In the genomic region with DNA sequence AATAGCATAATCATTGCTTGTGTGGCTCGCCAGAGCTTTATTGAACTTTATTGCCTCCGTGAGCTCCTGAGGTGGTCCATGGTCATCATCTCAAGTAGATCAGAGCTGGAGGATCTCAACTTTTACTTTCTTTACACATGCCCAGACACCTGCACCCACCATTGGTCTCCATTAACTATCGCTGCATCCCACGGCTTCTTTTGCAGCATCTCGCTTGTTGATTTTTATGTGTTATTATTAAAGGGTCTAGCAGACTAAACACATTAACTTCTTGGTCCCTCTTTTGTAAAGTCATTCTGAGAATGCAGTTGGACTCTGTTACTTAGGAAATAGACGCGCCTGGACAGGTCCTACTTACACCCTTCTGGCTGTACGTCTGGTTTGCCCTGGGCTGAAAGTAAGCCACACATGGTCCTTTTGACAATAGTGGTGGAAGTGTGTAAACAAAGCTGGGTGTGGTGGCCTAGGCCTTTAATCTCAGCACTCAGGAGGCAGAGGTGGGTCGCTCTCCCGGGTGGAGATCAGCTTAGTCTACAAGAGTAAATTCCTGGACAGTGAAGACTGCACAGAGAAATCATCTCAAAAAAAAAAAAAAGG, we compare ENCODE assay signal across 8 mouse cellular contexts. TPM values are rescaled to one million over a fixed set of nuclear protein-coding genes. Genes with fewer than 3 reads are reported as not detected.
A peak's percentile ranks its signal among the peaks of the same experiment; 100 is the strongest.
DNase-seq lines count a peak whose midpoint lies in the region; ATAC-seq and TF ChIP-seq lines count a peak whose summit lies in the region.

No protein-coding gene starts in this region.

- H3K4me2 ChIP-seq in CH12.LX (ENCODE audit: insufficient read depth, low read depth, poor library complexity, severe bottlenecking) = peak overlapping the region; percentile 64
- H3K4me2 ChIP-seq in forebrain, embryonic 13.5 days = peak overlapping the region; percentile 55
- H3K4me2 ChIP-seq in liver, embryonic 12.5 days = peak overlapping the region; percentile 93

- DNase-seq in gastrocnemius, adult 2 months = no peak
- DNase-seq in gastrocnemius, postnatal 14 days = no peak
- no peak for DNase-seq in CH12.LX (ENCODE audit: extremely low read depth)
- no peak for DNase-seq in ovary, postnatal 36 days (ENCODE audit: low spot score)
- no peak for DNase-seq in c-Kit-positive CD71-positive TER-119-positive erythroid progenitor cells, embryonic 14.5 days (ENCODE audit: low spot score)
- DNase-seq in layer of hippocampus, adult 9-11 months = no peak

- no peak for TF ChIP-seq EP300 in CH12.LX (IDR thresholded peaks at IDR 0.05; ENCODE audit: low read length)

- peaks cover 0 to 12% of the 10 kb centered on the region in 2 experiments for H3K36me3 ChIP-seq in CH12.LX (replicated peaks in 1 of 2; ENCODE audit: control insufficient read depth in 1 of 2, insufficient read depth in 1 of 2, low read length in 1 of 2)
- H3K36me3 ChIP-seq in forebrain, embryonic 13.5 days (ENCODE audit: poor library complexity, severe bottlenecking) = peaks cover 7% of the 10 kb centered on the region; the same call in 1 of the 2 replicates
- peaks cover 10% of the 10 kb centered on the region for H3K36me3 ChIP-seq in liver, embryonic 12.5 days

- peaks cover 7 to 22% of the 10 kb centered on the region in 2 experiments for H3K4me1 ChIP-seq in CH12.LX (ENCODE audit: control insufficient read depth in 1 of 2, insufficient read depth in 2 of 2)
- H3K4me1 ChIP-seq in forebrain, embryonic 13.5 days = peaks cover 21% of the 10 kb centered on the region
- peaks cover 33% of the 10 kb centered on the region for H3K4me1 ChIP-seq in liver, embryonic 12.5 days

- ATAC-seq in forebrain, embryonic 13.5 days = no peak
- no peak for ATAC-seq in liver, embryonic 12.5 days

- WGBS in forebrain, embryonic 13.5 days = 94% methylated on average over 10 of the region's 10 CpGs
- 80% methylated on average over 10 of the region's 10 CpGs for WGBS in liver, embryonic 12.5 days (ENCODE audit: insufficient replicate concordance)

- H3K27me3 ChIP-seq in CH12.LX (replicated peaks) = no peaks in the 10 kb centered on the region
- no peaks in the 10 kb centered on the region for H3K27me3 ChIP-seq in forebrain, embryonic 13.5 days
- no peaks in the 10 kb centered on the region for H3K27me3 ChIP-seq in liver, embryonic 12.5 days (replicated peaks)

- H3K79me2 ChIP-seq in CH12.LX (replicated peaks; ENCODE audit: control insufficient read depth, extremely low read depth, insufficient read depth, poor library complexity, severe bottlenecking) = peaks cover 35% of the 10 kb centered on the region

- H3K4me3 ChIP-seq in gastrocnemius, adult 2 months = peak overlapping the region; percentile 99
- H3K4me3 ChIP-seq in CH12.LX (replicated peaks in 1 of 3; ENCODE audit: low read depth in 2 of 3, low read length in 2 of 3, poor library complexity in 1 of 3) = peak overlapping the region in 2 of 3 experiments; percentile 27 to 42
- H3K4me3 ChIP-seq in forebrain, embryonic 13.5 days = peak overlapping the region; percentile 83
- peak overlapping the region; percentile 86; the same call in 1 of the 2 replicates for H3K4me3 ChIP-seq in liver, embryonic 12.5 days

- intact Hi-C loops in gastrocnemius, adult 2 months (cut with DNase I) = loop anchor here (10.0 kb wide), 1 partner anchor 438 kb away; a partner anchor contains a TSS
- intact Hi-C loops in gastrocnemius, postnatal 14 days (cut with DNase I; ENCODE audit: low total_unique reads) = loop anchor here (5.0 kb wide), 1 partner anchor 116 kb away; a partner anchor contains a TSS

- H3K27ac ChIP-seq in gastrocnemius, adult 2 months = peak overlapping the region; percentile 99
- H3K27ac ChIP-seq in CH12.LX (ENCODE audit: insufficient read depth, low read depth) = peak overlapping the region; percentile 39; the same call in 1 of the 2 replicates
- H3K27ac ChIP-seq in forebrain, embryonic 13.5 days = peak overlapping the region; percentile 87
- H3K27ac ChIP-seq in liver, embryonic 12.5 days = peak overlapping the region; percentile 91

- no peaks in the 10 kb centered on the region for H3K9me3 ChIP-seq in CH12.LX (replicated peaks; ENCODE audit: low read length)
- H3K9me3 ChIP-seq in forebrain, embryonic 13.5 days (replicated peaks) = no peaks in the 10 kb centered on the region
- no peaks in the 10 kb centered on the region for H3K9me3 ChIP-seq in liver, embryonic 12.5 days (replicated peaks)

- peak overlapping the region; percentile 31; the same call in 1 of the 2 replicates for H3K9ac ChIP-seq in CH12.LX (ENCODE audit: insufficient read depth, low read depth)
- no peak overlapping the region for H3K9ac ChIP-seq in forebrain, embryonic 13.5 days
- H3K9ac ChIP-seq in liver, embryonic 12.5 days = no peak overlapping the region; the same call in 1 of the 2 replicates

- TF ChIP-seq CTCF in gastrocnemius, adult 2 months (IDR thresholded peaks at IDR 0.05) = no peak
- TF ChIP-seq CTCF in CH12.LX (conservative IDR thresholded peaks at IDR 0.05 in 1 of 2, IDR thresholded peaks at IDR 0.05 in 1 of 2; ENCODE audit: low read depth in 2 of 2, low read length in 2 of 2) = no peak

- in situ Hi-C loops in CH12.LX (cut with MboI; ENCODE audit: low pct_ligation_motif_present, low pct_unique_long_range_greater_than_20kb, low sequenced_read_pairs) = loop anchor here (25.0 kb wide), 1 partner anchor 436 kb away; a partner anchor contains a TSS

- no peak for TF ChIP-seq POLR2A in CH12.LX (IDR thresholded peaks at IDR 0.05; ENCODE audit: low read depth, low read length)

- no peak for TF ChIP-seq RAD21 in CH12.LX (IDR thresholded peaks at IDR 0.05; ENCODE audit: low read depth, low read length)

- dilution Hi-C loops in CH12.LX (cut with MboI; ENCODE audit: extremely low pct_ligation_motif_present, extremely low pct_unique_long_range_greater_than_20kb, low sequenced_read_pairs) = no loop called here

TF ChIP-seq in CH12.LX, 34 proteins besides CTCF, POLR2A, EP300 and RAD21:
- TF ChIP-seq ZMIZ1 (IDR thresholded peaks at IDR 0.05; ENCODE audit: low read depth, low read length) (no peak), MEF2A (IDR thresholded peaks at IDR 0.05; ENCODE audit: borderline replicate concordance, low read depth, low read length) (no peak), HCFC1 (IDR thresholded peaks at IDR 0.05; ENCODE audit: low read depth, low read length) (no peak), MAFK (IDR thresholded peaks at IDR 0.05; ENCODE audit: insufficient replicate concordance, low read length) (no peak), IRF4 (IDR thresholded peaks at IDR 0.05; ENCODE audit: low read depth, low read length) (peak; percentile 47), KAT2A (IDR thresholded peaks at IDR 0.05; ENCODE audit: insufficient replicate concordance, low read length) (no peak), JUN (IDR thresholded peaks at IDR 0.05; ENCODE audit: insufficient read depth, low read depth, low read length) (no peak)

RNA-seq across cellular contexts. Expression of a gene that starts 0.8 kb away (rescaled TPM):
- total RNA-seq in gastrocnemius, adult 2 months (2021) = 10 to 100 TPM; 43.2 to 49.2 TPM
- 10 to 100 TPM; 32.4 to 35.6 TPM for total RNA-seq in gastrocnemius, postnatal 14 days (2021)
- 38.3 and 44.2 TPM in 2 replicates for total RNA-seq in CH12.LX (2012; rRNA removed)
- 32.4 and 35.0 TPM in 2 replicates for total RNA-seq in CH12.LX (2014; rRNA removed)
- 48.5 and 52.3 TPM in 2 replicates for polyA plus RNA-seq in CH12.LX (2012; ENCODE audit: insufficient read length, low read depth)
- 120 TPM in 2 replicates for polyA plus RNA-seq in forebrain, embryonic 13.5 days (2015; fragmentation: Nextera tagmentation; extraction: Ambion mirVana)
- polyA plus RNA-seq in liver, embryonic 12.5 days (2016; fragmentation: Nextera tagmentation; extraction: Ambion mirVana) = 60.1 and 65.7 TPM in 2 replicates

RNA-seq across cellular contexts. Expression of a gene that starts 13.2 kb away (rescaled TPM):
- 100 to 1,000 TPM; 178 to 229 TPM for total RNA-seq in gastrocnemius, adult 2 months (2021)
- 10 to 100 TPM; 56.4 to 66.0 TPM for total RNA-seq in gastrocnemius, postnatal 14 days (2021)
- total RNA-seq in CH12.LX (2012; rRNA removed) = 55.3 and 64.6 TPM in 2 replicates
- total RNA-seq in CH12.LX (2014; rRNA removed) = 60.9 and 62.8 TPM in 2 replicates
- polyA plus RNA-seq in CH12.LX (2012; ENCODE audit: insufficient read length, low read depth) = 151 and 154 TPM in 2 replicates
- polyA plus RNA-seq in forebrain, embryonic 13.5 days (2015; fragmentation: Nextera tagmentation; extraction: Ambion mirVana) = 30.0 and 30.6 TPM in 2 replicates
- polyA plus RNA-seq in liver, embryonic 12.5 days (2016; fragmentation: Nextera tagmentation; extraction: Ambion mirVana) = 85.3 and 95.9 TPM in 2 replicates

RNA-seq across cellular contexts. Expression of a gene that starts 51.6 kb away (rescaled TPM):
- total RNA-seq in gastrocnemius, adult 2 months (2021) = 1 to 10 TPM; 4.6 to 4.7 TPM
- total RNA-seq in gastrocnemius, postnatal 14 days (2021) = 1 to 10 TPM; 4.2 to 4.6 TPM
- total RNA-seq in CH12.LX (2012; rRNA removed) = 393 and 482 TPM in 2 replicates
- 415 and 425 TPM in 2 replicates for total RNA-seq in CH12.LX (2014; rRNA removed)
- polyA plus RNA-seq in CH12.LX (2012; ENCODE audit: insufficient read length, low read depth) = 354 and 405 TPM in 2 replicates
- polyA plus RNA-seq in forebrain, embryonic 13.5 days (2015; fragmentation: Nextera tagmentation; extraction: Ambion mirVana) = 19.3 and 22.3 TPM in 2 replicates
- polyA plus RNA-seq in liver, embryonic 12.5 days (2016; fragmentation: Nextera tagmentation; extraction: Ambion mirVana) = 9.4 and 11.5 TPM in 2 replicates

RNA-seq across cellular contexts. Expression of a gene that starts 56.4 kb away (rescaled TPM):
- total RNA-seq in gastrocnemius, adult 2 months (2021) = 10 to 100 TPM; 27.7 to 33.1 TPM
- 10 to 100 TPM; 27.3 to 28.4 TPM for total RNA-seq in gastrocnemius, postnatal 14 days (2021)
- total RNA-seq in CH12.LX (2012; rRNA removed) (23.3 and 27.4 TPM in 2 replicates), CH12.LX (2014; rRNA removed) (13.9 and 14.9 TPM in 2 replicates)
- polyA plus RNA-seq in CH12.LX (2012; ENCODE audit: insufficient read length, low read depth) = 29.0 and 36.3 TPM in 2 replicates
- 27.2 and 27.8 TPM in 2 replicates for polyA plus RNA-seq in forebrain, embryonic 13.5 days (2015; fragmentation: Nextera tagmentation; extraction: Ambion mirVana)
- 17.8 and 18.3 TPM in 2 replicates for polyA plus RNA-seq in liver, embryonic 12.5 days (2016; fragmentation: Nextera tagmentation; extraction: Ambion mirVana)

Comparison
In these comparisons a context has a peak if more than half of its experiments do, and no peak if none do; other contexts are left out.
1. H3K27ac ChIP-seq: peak in every context shown above with its lines; median percentile 99 in gastrocnemius, adult 2 months; 91 in liver, embryonic 12.5 days; 87 in forebrain, embryonic 13.5 days; 39 in CH12.LX.
2. H3K4me3 ChIP-seq: peak in every context shown above with its lines; median percentile 99 in gastrocnemius, adult 2 months; 86 in liver, embryonic 12.5 days; 83 in forebrain, embryonic 13.5 days; 34 in CH12.LX.
3. RNA of a gene that starts 51.6 kb away (total RNA-seq): 393 to 482 TPM in CH12.LX; 4.6 to 4.7 TPM in gastrocnemius, adult 2 months and 4.2 to 4.6 TPM in gastrocnemius, postnatal 14 days; every median in the first group is over 10 times any median in the second.
4. Peak in every context shown above with its lines, with median percentiles within 50 percentile points of each other: H3K4me2 ChIP-seq.